Mouse (Mus musculus) Patski (cell line): Measurements from ENCODE around the gene Twf2. TPM values are rescaled to one million over a fixed set of nuclear protein-coding genes. Genes with fewer than 3 reads are reported as not detected.
A peak's percentile ranks its signal among the peaks of the same experiment; 100 is the strongest.

Experiments used
- ATAC-seq: fragments of 100-300 bp; one replicate; pipeline ENCODE4 v1.8.0; 2021
- CTCF ChIA-PET: fragments of 350-600 bp; sonication (Branson Sonifier 250); formaldehyde crosslinking; loops from one replicate; lab custom pipeline; 2022; ENCODE audit warnings: inconsistent platforms; lab: Charles Lee
- POLR2A ChIA-PET: fragments of 350-600 bp; sonication (Branson Sonifier 250); formaldehyde crosslinking; loops from one replicate; lab custom pipeline; 2022; ENCODE audit warnings: antibody characterized with exemption, inconsistent platforms; lab: Charles Lee
- DNase-seq: peaks from one replicate; pipeline ENCODE4 v3.0.0-alpha.2; 2011; ENCODE audit warnings: low read depth, low spot score
- H3K27me3 ChIP-seq: fragments of 371-371 bp; one replicate; pipeline ENCODE4 v1.5.1; 2021
- CTCF ChIP-seq: fragments of 100-300 bp; IDR thresholded peaks from one replicate; pipeline ENCODE4 v1.5.1; 2021
- in situ Hi-C: fragments of 300-500 bp; cut with MboI; formaldehyde crosslinking; loops from 3 replicates; pipeline ENCODE4 v1.11.1; 2018; ENCODE audit warnings: low pct_unique_long_range_greater_than_20kb, mixed read lengths
- polyA plus RNA-seq: library from polyadenylated mRNA; unstranded; gene quantifications from one replicate; pipeline ENCODE4 v1.2.3, GENCODE M21; 2021

Twf2 gene
- polyA plus RNA-seq, 1 experiment from 2014 or later: 30.7 TPM

- POLR2A ChIA-PET: no interaction called here
- no peaks in the 10 kb centered on the region for H3K27me3 ChIP-seq
- DNase-seq: no peak
- TF ChIP-seq CTCF: no peak
- in situ Hi-C loops: no loop called here
- ATAC-seq: no peak
- CTCF ChIA-PET: interaction anchor here (0.8 to 1.2 kb wide), 4 partner anchors 28 to 270 kb away, joined by 3 to 6 read pairs (median 4); partner anchors contain the start of genes Parp3, Poc1a and Rrp9
Observed at GRCm38 (mm10) chr9:106205713-106206290, 2.9 kb downstream of the Twf2 start.

- no peak for ATAC-seq
Observed at GRCm38 (mm10) chr9:106206515-106206914, 3.6 kb downstream of the Twf2 start.

DNA sequence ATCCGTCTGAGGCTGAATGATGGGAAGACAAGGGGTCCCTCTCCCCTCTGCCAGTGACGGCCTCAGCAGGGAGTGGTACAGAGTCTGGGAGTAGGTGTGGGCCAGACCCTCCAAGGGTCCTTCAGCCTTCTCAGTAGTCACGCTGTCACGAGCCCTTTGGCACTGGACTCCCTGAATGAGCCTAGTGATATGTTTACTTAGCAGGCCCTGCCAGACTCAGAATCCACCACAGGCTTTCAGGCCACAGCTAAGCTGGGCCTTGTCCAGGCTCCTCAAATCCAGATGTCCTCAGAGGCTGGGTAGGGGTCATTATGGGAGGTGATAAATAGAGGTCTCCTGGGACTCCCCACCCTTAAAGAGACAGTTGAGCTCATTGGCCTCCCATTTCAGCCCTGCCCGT is 5.3 kb downstream of the Twf2 start:
- DNase-seq: no peak
- ATAC-seq: no peak
- in situ Hi-C loops: no loop called here
- no peaks in the 10 kb centered on the region for H3K27me3 ChIP-seq
- CTCF ChIA-PET: no interaction called here
- POLR2A ChIA-PET: no interaction called here
- no peak for TF ChIP-seq CTCF

More at GRCm38 (mm10) chr9:106206515-106206914, 3.6 kb downstream of the Twf2 start:
- POLR2A ChIA-PET: no interaction called here
- DNase-seq: no peak
- CTCF ChIA-PET: interaction anchor here (0.8 to 1.2 kb wide), 3 partner anchors 28 to 270 kb away, joined by 3 to 4 read pairs (median 3); partner anchors contain the start of genes Parp3, Poc1a and Rrp9
- in situ Hi-C loops: no loop called here
- no peak for TF ChIP-seq CTCF
- no peaks in the 10 kb centered on the region for H3K27me3 ChIP-seq

DNA sequence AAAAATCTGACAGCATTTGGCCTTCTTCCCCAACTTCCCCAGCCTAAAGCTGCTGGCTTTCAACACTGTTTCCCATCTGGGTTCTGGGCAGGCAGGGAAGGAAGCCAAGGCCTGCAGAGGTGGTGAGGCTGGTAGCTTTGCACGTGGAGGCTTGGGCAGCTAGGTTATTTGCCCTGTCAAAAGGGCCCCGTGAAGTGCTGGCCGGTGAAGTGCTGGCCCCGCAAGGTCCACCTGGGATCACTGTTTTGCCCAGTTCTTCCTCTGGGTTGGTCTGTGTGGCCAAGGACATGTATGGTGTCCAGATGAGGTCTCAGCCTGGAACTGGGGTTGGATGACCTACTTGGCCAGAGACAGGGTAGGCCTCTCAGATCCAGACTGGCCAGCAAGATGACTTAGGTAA is 7.0 kb downstream of the Twf2 start:
- POLR2A ChIA-PET: interaction anchor here (0.7 to 0.9 kb wide), 2 partner anchors 12 to 37 kb away, joined by 3 read pairs; no protein-coding TSS in a partner anchor
- ATAC-seq: no peak
- DNase-seq: no peak

DNA sequence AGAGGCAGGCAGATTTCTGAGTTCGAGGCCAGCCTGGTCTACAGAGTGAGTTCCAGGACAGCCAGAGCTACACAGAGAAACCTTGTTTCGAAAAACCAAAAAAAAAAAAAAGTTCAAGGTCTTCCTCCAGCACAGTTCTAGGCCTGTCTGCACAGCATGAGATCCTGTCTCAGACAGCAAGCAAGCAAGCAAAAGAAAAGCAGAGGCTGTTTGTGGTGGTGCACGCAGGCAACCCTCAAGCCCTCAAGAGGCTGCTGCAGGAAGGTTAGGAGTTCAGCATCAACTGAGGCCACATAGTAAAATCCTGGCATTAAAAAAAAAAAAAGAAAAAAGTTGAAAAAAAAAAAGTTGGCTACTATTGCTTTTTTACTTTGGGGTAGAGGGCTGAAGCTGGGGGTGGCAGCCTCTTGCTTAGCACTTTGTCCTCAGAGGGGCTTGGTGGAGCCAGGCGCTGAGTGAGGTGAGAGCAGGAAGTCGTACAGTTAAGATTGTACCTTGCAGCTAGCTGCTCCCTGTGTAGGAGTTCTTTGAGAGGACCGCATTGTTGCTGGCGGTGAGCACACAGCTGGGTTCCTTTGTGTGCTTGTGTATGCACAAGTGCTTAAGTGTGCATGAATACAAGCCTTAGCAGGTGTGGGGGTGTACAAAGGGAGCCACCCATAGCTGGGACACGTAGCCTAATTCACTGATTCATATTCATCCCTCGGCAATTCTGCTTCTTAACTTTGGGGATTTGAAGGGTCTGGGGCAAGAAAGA is 8.1 kb downstream of the Twf2 start:
- TF ChIP-seq CTCF: no peak
- CTCF ChIA-PET: interaction anchor here (1.3 to 3.9 kb wide), 17 partner anchors 8 to 266 kb away, joined by 4 to 26 read pairs (median 7); partner anchors contain the start of genes Parp3, Poc1a, Tlr9 and Twf2
- POLR2A ChIA-PET: interaction anchor here (0.6 to 0.7 kb wide), 2 partner anchors 14 to 69 kb away, joined by 3 read pairs; no protein-coding TSS in a partner anchor
- in situ Hi-C loops: no loop called here
- DNase-seq: no peak
- no peaks in the 10 kb centered on the region for H3K27me3 ChIP-seq
- ATAC-seq: no peak

More for the DNA sequence above, 7.0 kb downstream of the Twf2 start:
- in situ Hi-C loops: no loop called here
- CTCF ChIA-PET: no interaction called here
- H3K27me3 ChIP-seq: no peaks in the 10 kb centered on the region
- no peak for TF ChIP-seq CTCF

DNA sequence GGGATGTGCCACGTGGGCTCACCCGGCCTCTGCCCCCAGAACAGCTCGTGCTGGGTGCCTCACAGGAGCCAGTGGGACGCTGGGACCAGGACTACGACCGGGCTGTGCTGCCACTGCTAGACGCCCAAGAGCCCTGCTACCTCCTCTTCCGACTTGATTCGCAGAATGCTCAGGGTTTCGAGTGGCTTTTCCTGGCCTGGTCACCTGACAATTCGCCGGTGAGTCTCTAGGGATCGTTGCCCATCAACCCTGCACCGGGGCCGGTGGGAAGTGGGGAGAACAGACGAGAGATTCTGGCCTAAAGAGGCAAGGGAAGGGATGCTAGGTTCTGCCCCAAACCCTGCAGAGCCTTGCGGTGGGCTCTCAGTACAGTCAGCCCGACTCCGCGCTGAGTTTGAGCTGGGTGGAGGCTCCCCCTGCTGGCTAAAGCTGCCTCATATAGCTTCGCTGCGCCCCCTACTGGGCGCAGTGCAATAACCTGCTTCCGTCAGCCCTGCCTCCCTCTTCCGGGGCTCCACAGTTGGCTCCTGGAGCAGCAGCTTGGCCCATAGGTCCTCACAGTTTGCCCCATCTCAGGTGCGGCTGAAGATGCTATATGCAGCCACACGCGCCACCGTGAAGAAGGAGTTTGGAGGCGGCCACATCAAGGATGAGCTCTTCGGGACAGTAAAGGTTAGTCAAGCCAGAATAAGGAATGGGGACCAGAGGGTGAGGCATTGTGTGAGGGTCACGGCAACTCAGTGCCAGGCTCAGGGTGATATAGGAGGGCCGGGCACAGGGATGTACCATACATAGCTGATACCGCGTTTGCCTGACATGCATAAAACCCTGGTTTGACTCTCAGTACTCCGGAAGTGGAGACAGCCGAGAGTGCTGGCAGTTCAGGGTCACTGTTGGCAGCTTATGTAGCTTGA is 9.0 kb downstream of the Twf2 start:
- no peaks in the 10 kb centered on the region for H3K27me3 ChIP-seq
- CTCF ChIA-PET: interaction anchor here (0.6 to 3.9 kb wide), 30 partner anchors 9 to 265 kb away, joined by 3 to 26 read pairs (median 5); partner anchors contain the start of genes Parp3, Poc1a, Tlr9 and Twf2
- in situ Hi-C loops: no loop called here
- POLR2A ChIA-PET: interaction anchor here (0.6 to 0.7 kb wide), 2 partner anchors 48 to 68 kb away, joined by 3 read pairs; no protein-coding TSS in a partner anchor
- TF ChIP-seq CTCF: no peak
- ATAC-seq (peak; percentile 90), DNase-seq (peak; percentile 34)

DNA sequence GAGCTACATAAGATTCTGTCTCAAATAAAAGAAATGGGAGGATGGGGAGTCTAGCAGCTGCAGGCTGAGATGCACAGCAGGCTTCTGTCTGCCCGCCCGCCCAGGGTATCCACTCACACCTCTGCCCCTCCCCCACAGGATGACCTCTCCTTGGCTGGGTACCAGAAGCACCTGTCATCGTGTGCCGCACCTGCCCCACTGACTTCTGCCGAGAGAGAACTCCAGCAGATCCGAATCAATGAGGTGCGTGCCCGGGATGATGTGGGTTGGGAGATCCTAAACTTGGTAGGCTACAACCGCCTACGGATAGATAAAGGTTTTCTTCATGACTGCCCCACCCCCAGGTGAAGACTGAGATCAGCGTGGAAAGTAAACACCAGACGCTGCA is 9.7 kb downstream of the Twf2 start:
- in situ Hi-C loops: no loop called here
- ChIA-PET POLR2A (interaction anchor here (0.6 kb wide), 1 partner anchor 47 kb away, joined by 3 read pairs; no protein-coding TSS in a partner anchor), CTCF (interaction anchor here (0.6 to 3.9 kb wide), 30 partner anchors 10 to 265 kb away, joined by 3 to 26 read pairs (median 5); partner anchors contain the start of genes Parp3, Poc1a, Tlr9 and Twf2)
- no peak for DNase-seq
- no peak for TF ChIP-seq CTCF
- no peak for ATAC-seq
- H3K27me3 ChIP-seq: no peaks in the 10 kb centered on the region

DNA sequence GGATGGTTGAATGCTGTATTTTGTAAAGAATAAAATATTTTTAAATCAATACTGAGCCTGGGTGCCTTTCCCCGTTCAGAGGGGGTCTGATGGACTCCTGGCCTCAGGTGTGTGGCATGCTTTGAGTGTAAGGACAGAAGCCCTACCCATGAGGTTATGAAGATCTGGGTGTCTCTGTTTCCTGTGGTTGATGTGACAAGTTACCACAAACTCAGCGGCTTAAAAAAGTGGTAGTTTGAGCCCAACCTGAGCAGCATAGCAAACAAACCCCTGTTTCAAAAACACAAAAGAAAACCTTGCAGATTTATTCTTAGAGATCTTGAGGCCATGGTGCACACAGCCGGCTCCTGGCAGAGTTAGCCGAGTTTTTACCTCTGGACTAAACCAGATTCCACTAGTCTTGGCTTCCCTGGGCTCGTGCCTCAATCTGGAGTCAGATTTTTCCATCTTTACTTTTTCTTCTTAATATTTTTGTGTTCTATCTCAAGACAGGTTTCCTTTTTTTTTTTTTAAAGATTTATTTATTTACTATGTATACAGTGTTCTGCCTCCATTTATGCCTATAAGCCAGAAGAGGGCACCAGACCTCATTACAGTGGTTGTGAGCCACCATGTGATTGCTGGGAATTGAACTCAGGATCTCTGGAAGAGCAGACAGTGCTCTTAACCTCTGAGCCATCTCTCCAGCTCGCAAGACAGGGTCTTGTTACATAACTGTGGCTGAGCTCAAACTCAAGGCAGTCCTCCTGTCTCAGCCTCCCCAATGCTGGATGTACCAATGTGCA is 12.6 kb downstream of the Twf2 start:
- POLR2A ChIA-PET: no interaction called here
- CTCF ChIA-PET: interaction anchor here (1.0 to 3.9 kb wide), 5 partner anchors 13 to 58 kb away, joined by 3 to 16 read pairs (median 5); partner anchors contain the start of gene Twf2
- no peaks in the 10 kb centered on the region for H3K27me3 ChIP-seq
- DNase-seq (no peak), ATAC-seq (no peak)
- TF ChIP-seq CTCF: no peak
- in situ Hi-C loops: loop anchor here (5.0 kb wide), 1 partner anchor 57 kb away; no protein-coding TSS in a partner anchor

- no peak for TF ChIP-seq CTCF
- H3K27me3 ChIP-seq: no peaks in the 10 kb centered on the region
- in situ Hi-C loops: loop anchor here (5.0 kb wide), 1 partner anchor 55 kb away; no protein-coding TSS in a partner anchor
- DNase-seq: no peak
- ATAC-seq: no peak
- ChIA-PET POLR2A (no interaction called here), CTCF (interaction anchor here (1.0 to 2.0 kb wide), 4 partner anchors 12 to 56 kb away, joined by 3 to 9 read pairs (median 4); no protein-coding TSS in a partner anchor)
Observed at GRCm38 (mm10) chr9:106216971-106217370, 14.1 kb downstream of the Twf2 start.
